Mouse (Mus musculus): ENCODE data around the gene Nkain2. TPM values are rescaled to one million over a fixed set of nuclear protein-coding genes. Genes with fewer than 3 reads are reported as not detected.

Nkain2 gene
- total and polyA plus RNA-seq, 3 experiments, result not detected

- H3K4me3 ChIP-seq (replicated peaks in 1 of 3; ENCODE audit: low read depth in 2 of 3, low read length in 2 of 3, poor library complexity in 1 of 3), result no peak overlapping the region
- H3K27ac ChIP-seq (ENCODE audit: insufficient read depth, low read depth), result no peak overlapping the region
- TF ChIP-seq PAX5 (IDR thresholded peaks at IDR 0.05; ENCODE audit: low read length) (no peak), BHLHE40 (IDR thresholded peaks at IDR 0.05; ENCODE audit: low read depth, low read length) (no peak), CHD2 (IDR thresholded peaks at IDR 0.05; ENCODE audit: low read length) (no peak), GABPA (IDR thresholded peaks at IDR 0.05; ENCODE audit: insufficient replicate concordance, low read depth, low read length) (no peak), KAT2A (IDR thresholded peaks at IDR 0.05; ENCODE audit: insufficient replicate concordance, low read length) (no peak), JUN (IDR thresholded peaks at IDR 0.05; ENCODE audit: insufficient read depth, low read depth, low read length) (no peak), CHD1 (IDR thresholded peaks at IDR 0.05; ENCODE audit: low read depth, low read length) (no peak), RCOR1 (conservative IDR thresholded peaks at IDR 0.05; ENCODE audit: low read depth, low read length) (no peak), USF1 (IDR thresholded peaks at IDR 0.05; ENCODE audit: low read depth, low read length) (no peak), EP300 (IDR thresholded peaks at IDR 0.05; ENCODE audit: low read length) (no peak), POLR2AphosphoS2 (IDR thresholded peaks at IDR 0.05; ENCODE audit: low read depth, low read length) (no peak), MYC (IDR thresholded peaks at IDR 0.05; ENCODE audit: low read depth, low read length) (no peak), RAD21 (IDR thresholded peaks at IDR 0.05; ENCODE audit: low read depth, low read length) (no peak), SMC3 (IDR thresholded peaks at IDR 0.05; ENCODE audit: low read depth, low read length) (no peak)
- peaks cover 28% of the 10 kb centered on the region for H3K9me3 ChIP-seq (replicated peaks; ENCODE audit: low read length)
- H3K9ac ChIP-seq (ENCODE audit: insufficient read depth, low read depth), result no peak overlapping the region
- H3K36me3 ChIP-seq (replicated peaks in 1 of 2; ENCODE audit: control insufficient read depth in 1 of 2, insufficient read depth in 1 of 2, low read length in 1 of 2), result no peaks in the 10 kb centered on the region
- H3K79me2 ChIP-seq (replicated peaks; ENCODE audit: control insufficient read depth, extremely low read depth, insufficient read depth, poor library complexity, severe bottlenecking), result no peaks in the 10 kb centered on the region
- DNase-seq (ENCODE audit: extremely low read depth), result no peak
- no peaks in the 10 kb centered on the region for H3K27me3 ChIP-seq (replicated peaks)
- H3K4me1 ChIP-seq (ENCODE audit: control insufficient read depth in 1 of 2, insufficient read depth in 2 of 2), result no peaks in the 10 kb centered on the region
- H3K4me2 ChIP-seq (ENCODE audit: insufficient read depth, low read depth, poor library complexity, severe bottlenecking), result no peak overlapping the region
- in situ Hi-C loops (cut with MboI; ENCODE audit: low pct_ligation_motif_present, low pct_unique_long_range_greater_than_20kb, low sequenced_read_pairs), result no loop called here
- dilution Hi-C loops (cut with MboI; ENCODE audit: extremely low pct_ligation_motif_present, extremely low pct_unique_long_range_greater_than_20kb, low sequenced_read_pairs), result no loop called here
Measured at GRCm38 (mm10) chr10:32895093-32895492, 4.8 kb upstream of the Nkain2 start.

- no peak for DNase-seq (ENCODE audit: extremely low read depth)
- dilution Hi-C loops (cut with MboI; ENCODE audit: extremely low pct_ligation_motif_present, extremely low pct_unique_long_range_greater_than_20kb, low sequenced_read_pairs), result no loop called here
- H3K27ac ChIP-seq (ENCODE audit: insufficient read depth, low read depth), result no peak overlapping the region
Measured at GRCm38 (mm10) chr10:32890507-32891131, 357 bp upstream of the Nkain2 start.

More at GRCm38 (mm10) chr10:32890507-32891131, 357 bp upstream of the Nkain2 start:
- H3K27me3 ChIP-seq (replicated peaks), result no peaks in the 10 kb centered on the region
- H3K36me3 ChIP-seq (replicated peaks in 1 of 2; ENCODE audit: control insufficient read depth in 1 of 2, insufficient read depth in 1 of 2, low read length in 1 of 2), result no peaks in the 10 kb centered on the region
- no peaks in the 10 kb centered on the region for H3K4me1 ChIP-seq (ENCODE audit: control insufficient read depth in 1 of 2, insufficient read depth in 2 of 2)
- H3K4me3 ChIP-seq (replicated peaks in 1 of 3; ENCODE audit: low read depth in 2 of 3, low read length in 2 of 3, poor library complexity in 1 of 3), result no peak overlapping the region
- H3K9me3 ChIP-seq (replicated peaks; ENCODE audit: low read length), result peaks cover 29% of the 10 kb centered on the region
- H3K9ac ChIP-seq (ENCODE audit: insufficient read depth, low read depth), result no peak overlapping the region
- no peaks in the 10 kb centered on the region for H3K79me2 ChIP-seq (replicated peaks; ENCODE audit: control insufficient read depth, extremely low read depth, insufficient read depth, poor library complexity, severe bottlenecking)
- in situ Hi-C loops (cut with MboI; ENCODE audit: low pct_ligation_motif_present, low pct_unique_long_range_greater_than_20kb, low sequenced_read_pairs), result no loop called here
- no peak overlapping the region for H3K4me2 ChIP-seq (ENCODE audit: insufficient read depth, low read depth, poor library complexity, severe bottlenecking)
- TF ChIP-seq E2F4 (IDR thresholded peaks at IDR 0.05; ENCODE audit: insufficient replicate concordance, low read depth, low read length) (no peak), ETS1 (conservative IDR thresholded peaks at IDR 0.05; ENCODE audit: low read depth, low read length) (no peak), RCOR1 (conservative IDR thresholded peaks at IDR 0.05; ENCODE audit: low read depth, low read length) (no peak), NRF1 (IDR thresholded peaks at IDR 0.05; ENCODE audit: low read depth, low read length) (no peak), MAZ (IDR thresholded peaks at IDR 0.05; ENCODE audit: low read depth, low read length) (no peak)

All from CH12.LX (cell line).